Mouse (Mus musculus): Measurements from ENCODE around the gene Fam53b.

Fam53b gene

DNA sequence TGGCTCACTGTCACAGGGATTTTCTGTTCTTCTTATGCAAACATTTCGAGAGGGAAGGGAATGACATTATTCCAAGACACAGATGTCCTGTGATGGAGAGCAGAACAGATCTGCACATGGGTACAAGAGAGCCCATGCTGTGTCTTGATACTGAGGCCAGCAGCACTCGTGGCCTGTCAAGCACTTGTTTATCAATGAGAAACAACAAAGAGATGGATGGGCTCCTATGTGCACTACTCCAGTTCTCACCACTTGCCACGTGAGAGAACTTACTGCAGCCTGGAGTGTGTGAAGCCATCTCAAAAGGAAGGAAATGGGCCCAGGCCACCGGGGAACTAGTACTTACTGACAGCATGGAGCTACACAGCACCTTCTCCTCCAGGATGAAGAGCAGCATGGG is 27.2 kb downstream of the Fam53b start:
- DNase-seq: no peak

DNA sequence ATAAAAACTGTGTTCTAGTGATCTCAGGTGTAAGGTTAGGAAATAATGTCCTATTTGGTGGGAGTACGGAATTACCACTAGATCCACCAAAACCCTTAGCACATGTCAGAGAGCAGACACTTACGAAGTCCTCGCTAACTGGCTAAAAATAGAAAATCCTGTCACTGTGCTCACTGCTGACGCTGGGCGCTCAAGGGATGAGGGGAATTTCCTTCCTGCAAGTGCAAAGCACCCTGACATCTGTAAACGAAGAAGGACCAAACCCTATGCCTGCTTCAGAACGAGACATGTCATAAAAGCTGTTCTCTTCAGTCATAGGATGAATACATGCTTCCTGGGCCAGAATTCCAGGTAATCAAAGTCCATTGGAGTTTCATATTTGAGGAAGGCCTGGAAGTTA is 27.7 kb downstream of the Fam53b start:
- DNase-seq: no peak

DNA sequence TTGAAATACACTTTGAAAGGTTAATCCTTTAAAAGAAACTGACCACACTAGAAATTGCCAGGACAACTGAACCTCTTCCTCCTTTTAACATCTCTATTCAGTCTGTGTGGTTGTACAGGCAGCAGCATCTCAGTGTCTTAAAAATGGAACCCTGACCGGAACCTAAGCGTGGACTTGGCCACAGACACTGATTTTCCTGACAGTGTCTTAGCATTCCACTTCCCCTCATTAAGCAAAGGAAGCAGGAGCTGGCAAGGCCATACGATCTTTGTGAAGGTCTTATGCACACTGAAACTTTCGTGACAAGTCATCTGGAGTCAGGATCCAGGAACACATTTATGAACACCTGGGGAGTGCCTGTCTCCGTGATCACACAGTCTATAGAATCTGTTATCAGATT is 29.6 kb downstream of the Fam53b start:
- DNase-seq: no peak

DNA sequence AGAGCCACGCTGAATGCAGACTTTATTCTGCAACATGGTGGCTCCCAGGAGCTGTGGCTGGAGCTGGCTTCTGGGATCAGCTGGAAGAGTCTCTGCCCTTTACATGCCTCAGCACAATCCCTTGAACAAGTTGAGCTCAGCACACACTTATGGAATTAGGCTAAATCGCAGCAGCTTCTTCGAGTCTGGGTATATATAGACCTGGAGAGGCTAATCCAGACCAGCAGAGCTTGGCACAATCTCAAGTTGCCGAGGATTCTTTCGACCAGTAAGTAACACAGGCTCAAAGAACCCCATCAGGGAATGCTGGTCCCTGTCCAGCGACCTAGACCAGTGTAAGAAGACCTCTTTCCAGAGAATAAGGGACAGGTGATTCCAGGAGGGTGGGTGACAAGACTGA is 31.8 kb downstream of the Fam53b start:
- DNase-seq: no peak

DNA sequence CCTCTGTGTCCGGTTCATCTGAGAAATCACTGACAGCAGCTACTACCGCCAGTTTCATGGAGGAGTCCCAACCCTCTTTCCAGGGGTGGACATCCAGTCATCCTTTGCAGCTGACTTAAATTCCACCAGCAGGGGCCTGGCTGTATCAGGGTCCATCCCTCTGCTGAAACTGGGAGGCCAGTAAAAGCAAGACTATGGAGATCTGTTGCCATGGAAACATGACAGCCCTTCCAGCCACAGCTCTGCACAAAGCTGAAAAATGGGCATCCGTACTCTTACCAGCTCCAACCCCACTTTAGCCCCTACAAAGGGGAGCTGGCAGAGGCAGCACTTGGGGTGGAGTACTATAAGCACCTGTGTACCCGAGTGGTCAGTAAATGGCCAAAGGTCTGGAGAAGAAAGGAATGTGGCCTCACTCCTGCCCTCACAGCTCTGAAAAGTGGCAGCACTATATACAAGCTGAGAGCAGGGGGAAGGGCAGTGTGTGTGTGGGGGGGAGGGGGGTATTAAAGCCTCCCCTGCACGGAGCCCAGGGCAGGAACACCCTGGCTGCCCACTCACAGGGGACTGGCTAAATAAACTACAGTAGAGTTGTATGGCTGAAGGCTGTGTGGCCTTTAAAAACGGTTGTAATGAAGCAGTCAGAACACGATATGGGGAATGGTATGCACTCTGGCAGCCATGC is 32.4 kb downstream of the Fam53b start:
- DNase-seq: no peak

DNA sequence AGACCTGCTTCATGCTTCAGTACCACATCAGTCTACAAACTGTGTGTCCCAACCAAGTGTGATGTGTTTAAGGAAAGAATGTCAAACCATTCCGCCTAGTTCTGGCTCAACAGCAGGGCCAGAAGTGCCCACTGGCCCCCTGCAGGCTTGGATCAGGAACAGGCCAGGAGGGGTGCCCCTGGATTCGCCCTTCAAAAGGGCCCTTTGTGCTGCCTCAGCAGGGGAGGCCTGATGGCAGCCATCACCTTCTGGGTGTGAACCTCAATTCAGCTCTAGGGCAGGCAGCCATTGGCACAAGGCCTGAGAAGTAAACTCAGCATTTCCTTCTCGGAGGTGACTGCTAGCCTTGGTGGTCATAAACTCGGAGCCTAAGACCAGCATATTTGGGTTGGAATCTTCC is 33.1 kb downstream of the Fam53b start:
- DNase-seq: no peak

DNA sequence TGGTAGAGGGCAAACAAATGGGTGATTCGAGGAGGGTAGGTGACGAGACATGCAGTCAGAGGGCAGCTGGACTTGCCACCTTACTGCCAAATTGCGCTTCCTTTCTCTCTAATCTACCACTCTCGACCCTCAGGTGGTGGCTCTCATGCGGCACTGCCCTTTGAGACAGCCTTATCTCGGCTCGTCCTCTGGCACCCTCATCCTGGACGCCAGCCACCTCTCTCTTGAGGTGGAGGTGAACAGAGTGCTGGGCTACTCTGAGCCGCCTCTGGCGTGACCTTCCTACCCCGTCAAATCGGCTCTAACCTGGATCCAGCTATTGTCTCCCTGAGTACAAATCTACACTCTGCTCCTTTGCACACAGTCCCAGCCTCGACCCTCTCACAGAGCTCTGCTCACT is 35.1 kb downstream of the Fam53b start:
- no peak for DNase-seq

DNA sequence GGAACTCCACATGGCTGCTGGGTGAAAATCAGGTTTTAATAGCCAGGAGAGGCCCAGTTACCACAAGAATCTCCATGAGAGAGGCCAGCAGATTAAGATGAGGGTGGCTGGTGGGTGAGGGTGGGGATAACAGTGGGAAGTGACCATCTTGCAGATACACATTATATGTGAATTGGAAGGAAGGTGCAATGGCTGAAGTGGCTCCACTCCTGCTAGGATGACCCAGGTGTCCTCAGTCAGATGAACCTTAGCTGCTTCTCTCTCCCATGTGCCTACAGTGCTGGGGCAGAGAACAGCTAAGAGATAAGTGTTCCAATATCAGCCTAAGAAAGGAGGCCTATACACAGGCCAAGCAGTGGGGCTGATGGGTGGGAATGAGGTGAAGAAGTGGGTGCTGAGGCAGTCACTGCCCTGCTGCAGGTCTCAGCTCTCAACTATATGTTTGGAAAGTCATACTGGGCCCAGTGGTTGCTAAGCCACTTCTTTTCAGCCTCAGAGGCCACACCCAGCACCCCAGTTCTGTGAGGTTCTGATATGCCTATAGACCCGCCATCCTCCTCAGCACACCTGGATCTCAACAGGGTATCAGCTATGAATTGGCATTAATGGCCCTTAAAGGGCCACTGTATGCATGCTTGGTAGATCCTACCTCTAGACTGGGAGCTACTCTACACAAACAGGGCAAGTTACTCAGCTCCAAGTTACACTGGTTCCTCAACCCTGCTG is 35.8 kb downstream of the Fam53b start:
- DNase-seq: no peak

DNA sequence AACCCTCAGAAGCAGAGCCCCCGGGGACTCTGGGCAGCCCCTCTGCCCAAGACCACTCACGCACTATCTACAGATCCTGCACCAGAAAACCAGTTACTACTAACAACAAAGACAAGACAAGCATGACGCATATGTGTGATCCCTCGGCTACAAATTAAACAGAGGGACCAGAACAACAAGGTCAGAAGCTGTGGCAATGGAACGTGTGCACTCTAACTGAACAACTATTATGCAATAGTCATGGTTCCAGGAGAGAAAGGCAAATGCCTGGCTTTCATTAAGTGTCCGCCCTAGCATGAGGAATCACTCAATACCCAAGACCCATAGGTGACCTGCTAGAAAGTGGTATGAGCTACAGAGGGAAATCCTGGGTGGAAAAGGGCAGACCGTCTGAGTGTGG is 36.6 kb downstream of the Fam53b start:
- no peak for DNase-seq

DNA sequence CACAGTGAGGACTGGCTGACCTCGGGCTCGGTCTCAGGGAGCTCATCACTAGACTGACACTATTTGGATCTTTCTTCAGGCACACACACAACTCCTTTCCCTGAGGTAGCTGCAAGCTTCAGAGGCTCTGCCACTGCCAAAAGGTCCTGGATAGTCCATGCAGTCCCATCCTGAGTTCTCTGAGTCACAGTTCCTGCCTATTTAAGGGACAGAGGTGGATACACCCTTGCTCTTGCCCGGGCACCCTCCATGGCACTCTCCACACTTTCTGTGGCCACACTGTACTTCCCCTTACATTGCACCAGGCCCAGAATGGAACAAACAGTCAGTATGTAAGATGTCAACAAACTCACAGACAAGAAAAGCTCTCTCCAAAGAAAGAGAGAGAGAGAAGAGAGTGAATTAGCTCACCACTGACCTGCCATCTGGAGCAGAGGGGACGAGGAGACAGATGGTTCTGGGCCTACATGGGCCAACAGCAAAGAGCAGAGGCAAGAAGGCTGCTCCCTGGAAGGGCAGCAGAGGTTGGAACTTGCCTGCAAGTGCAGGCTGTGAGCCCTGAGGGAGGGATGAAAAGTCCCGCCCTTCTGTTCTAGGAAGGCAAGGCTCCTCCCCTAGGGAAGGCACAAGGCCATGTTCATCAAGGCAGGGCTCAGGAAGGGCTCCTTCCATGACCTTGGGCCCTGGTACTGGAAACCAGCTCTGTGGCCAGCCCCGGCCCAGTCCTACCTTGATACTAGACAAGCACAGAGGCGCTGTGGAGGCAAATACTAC is 37.2 kb downstream of the Fam53b start:
- DNase-seq: no peak

DNA sequence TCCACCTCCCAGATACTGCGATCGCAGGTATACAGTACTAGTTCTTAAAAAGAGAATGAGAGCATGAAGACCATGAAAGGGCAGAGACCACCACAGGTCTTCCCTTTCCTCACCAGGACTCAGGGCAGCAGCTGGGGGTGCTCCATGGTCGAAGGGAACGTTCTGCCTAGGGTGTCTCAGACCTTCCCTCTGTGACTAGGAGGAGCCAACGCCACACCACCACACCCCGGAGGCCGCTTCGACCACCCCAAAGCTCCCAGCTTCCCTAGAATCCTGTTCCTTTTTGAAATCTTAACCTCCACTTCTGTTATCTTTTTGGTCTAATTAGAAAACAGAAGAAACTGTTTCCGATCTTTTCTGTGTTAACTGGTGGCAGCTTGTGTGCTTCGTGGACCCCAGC is 37.8 kb downstream of the Fam53b start:
- DNase-seq: no peak

DNA sequence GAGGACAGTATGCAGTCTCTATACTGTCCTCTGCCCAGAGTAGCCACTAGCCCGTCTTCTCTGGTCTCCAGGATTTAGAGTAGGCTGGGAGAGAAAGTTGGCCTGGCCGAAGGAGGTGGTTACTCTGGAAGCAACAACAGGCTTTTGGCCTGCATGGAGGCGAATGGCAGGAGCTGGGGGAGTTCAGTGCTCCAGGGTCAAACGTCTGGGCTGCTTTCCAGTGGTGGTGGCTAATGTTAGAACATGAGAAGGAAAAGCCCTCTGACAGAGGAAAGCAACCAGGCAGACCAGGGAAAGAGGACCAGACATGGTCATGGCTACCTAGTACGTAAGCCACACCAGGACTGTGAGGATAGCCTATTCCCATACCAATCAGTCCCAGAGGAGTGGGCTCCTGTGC is 38.4 kb downstream of the Fam53b start:
- DNase-seq: no peak

DNA sequence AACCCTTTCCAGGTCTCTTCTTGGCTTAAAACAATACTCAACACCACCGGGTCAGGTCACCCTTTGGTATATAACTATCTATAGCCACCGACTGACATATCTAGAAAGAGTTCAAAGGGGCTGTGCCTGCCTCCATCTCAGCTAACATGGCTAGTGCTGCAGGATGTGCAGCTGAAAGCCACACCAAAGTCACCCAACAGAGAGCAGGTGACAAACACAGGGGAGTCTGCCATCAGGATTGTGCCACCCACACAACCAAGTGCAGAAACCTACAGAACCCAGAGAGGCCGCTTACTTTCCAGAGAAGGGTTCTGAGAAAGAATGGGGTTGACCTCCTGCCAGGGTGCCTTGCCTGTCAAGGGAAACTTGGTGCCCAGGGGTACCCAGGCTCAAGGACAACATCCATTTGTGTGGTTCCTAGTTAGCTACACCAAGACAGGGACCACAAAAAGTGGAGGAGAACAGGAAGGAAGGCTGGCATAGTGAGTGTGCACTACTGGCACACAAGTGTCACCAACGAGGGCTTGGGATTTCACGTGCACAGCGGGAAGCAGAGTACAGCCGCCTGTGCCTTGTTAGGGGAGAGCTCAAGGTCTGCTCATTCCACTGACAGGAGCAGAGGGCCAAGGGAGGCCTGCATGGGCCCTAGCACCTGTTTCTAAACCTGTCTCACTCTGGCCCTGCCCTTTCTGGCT is 40.5 kb downstream of the Fam53b start:
- DNase-seq: no peak

DNA sequence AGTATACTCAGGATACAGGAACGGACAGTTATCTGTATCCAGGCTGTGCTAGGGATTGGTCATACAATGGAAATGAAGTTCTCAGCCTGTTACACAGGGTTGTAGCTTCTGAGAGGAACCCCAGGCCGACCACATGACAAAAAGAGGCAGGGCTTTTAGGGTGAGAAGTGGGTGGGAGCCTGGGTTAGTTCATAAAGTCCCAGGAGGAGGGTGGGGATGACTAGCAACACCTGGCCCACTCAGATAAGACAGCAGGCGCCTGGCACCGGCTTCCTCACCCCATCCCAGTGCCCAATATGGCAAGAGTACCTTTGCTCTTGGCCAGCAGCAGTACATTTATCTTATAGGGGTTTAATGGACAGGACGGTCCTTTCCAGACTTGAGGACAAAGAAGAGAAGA is 41.2 kb downstream of the Fam53b start:
- no peak for DNase-seq

DNA sequence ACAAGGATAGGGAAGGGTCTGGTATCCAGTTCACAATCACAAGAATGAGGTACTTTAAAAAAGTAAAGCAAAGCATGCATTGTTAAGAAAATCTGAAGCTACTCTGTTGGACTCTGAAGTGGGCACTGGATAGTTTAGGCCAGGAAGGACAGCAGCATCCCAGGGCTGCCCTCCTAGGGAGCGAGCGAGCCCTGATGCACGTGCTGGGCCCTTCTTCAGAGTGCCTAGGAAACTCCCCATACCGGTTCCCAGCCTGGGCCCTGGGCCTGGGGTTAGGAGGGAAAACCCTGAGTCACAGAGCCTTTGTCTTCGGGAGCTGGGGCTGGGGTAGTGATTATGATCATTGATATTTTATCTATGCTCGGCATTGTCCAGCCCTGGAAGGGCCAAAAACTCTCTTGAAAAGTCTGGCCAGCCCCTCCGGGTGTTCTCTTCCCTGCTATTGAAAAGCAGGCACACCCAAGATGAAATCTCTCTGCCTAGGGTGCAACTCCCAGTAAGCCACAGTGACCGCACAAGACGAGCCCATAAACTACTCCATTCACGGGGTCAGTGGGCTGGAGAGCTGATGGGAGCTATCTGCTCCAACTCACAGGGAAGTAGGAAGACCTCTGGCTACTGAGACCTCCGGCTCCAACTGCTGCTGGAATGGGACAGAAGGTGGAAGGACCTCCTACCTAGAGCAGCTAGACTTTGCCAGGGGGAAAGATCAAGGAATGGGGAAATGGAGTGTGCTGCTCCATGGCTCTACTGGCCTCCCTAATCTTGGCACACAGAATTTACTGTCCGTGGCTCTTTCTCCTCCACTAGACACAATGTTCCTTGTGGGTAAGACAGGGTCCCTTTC is 45.0 kb downstream of the Fam53b start:
- DNase-seq: no peak

DNA sequence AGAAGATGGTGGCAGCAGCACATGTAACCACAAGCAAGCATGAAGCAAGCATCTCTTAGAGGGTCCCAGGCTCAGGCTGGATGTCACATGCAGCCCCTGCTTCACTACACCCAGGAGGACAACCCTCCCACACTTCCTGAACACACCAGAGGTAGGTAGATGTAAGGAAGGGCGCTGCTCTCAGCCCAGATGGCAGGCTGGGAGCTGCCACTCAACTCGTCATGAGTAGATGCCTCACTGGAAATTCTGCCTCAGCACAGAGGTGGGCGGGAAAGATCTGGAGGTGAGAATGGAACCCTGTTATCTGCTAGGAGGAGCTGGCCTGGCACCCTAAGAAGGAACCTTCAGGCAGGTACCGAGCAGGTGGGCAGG is 45.7 kb downstream of the Fam53b start:
- DNase-seq: no peak

DNA sequence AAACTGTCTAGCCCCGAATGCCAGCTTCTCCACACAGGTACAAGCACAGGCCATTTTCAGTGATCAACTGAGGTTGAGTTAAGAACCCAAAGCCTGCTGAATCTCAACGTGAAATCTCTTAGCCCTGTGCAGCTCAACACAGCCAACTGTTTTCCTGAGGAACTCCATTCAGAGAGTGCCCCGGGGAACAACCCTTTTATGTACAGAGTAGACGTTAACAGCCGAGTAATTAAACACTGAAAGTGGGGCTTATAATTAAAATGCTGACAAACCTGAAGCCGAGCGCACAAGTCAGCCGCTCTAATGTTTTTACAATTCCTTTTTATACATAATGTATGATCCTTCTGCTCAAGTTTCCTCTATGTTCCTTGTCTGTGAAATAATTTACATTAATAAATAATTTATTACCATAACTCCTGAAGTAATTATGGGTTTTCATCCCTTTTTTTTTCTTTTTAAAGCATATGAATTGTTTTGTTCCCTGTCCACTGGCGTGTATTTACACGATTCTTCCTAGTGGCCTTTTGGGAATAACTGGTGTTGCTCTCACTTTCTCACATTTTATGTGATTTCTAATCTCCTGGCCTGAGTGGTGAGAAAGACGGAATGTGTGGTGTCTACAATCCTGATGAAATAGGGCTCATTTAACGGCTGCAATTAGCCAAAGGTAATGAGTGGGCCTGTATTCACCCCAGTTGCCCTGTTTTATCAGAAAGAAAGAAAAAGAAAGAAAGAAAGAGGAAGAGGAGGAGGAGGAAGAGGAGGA is 46.3 kb downstream of the Fam53b start:
- DNase-seq: no peak

DNA sequence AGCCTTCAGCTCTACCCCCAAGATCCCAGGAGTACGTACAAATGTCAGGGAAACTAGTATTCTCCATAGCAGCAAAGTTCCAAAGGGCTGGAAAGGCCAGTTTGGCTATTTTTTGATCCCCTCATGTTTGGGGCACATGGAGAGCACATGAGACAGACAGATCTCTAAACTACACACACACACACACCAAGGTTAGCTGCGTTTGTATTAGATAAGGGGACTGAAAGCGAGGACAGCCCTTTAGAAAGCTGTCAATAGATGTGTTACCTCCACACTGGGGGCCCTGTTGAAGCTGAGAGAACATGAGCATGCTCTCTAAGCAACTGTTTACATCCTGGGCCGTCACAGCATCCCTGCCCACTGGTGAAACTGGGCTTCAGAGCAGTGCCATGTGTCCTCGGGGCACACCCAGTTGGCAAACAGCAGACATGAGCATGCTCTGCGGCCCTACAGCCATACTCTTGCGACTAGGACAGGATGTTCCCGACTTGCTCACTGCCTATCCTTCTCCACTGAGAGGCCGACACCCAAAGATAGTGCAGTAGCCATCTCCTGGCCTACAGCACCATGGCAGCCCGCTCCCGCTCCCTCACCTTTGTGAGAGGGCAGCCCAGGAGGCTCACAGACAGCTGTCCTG is 47.3 kb downstream of the Fam53b start:
- no peak for DNase-seq

DNA sequence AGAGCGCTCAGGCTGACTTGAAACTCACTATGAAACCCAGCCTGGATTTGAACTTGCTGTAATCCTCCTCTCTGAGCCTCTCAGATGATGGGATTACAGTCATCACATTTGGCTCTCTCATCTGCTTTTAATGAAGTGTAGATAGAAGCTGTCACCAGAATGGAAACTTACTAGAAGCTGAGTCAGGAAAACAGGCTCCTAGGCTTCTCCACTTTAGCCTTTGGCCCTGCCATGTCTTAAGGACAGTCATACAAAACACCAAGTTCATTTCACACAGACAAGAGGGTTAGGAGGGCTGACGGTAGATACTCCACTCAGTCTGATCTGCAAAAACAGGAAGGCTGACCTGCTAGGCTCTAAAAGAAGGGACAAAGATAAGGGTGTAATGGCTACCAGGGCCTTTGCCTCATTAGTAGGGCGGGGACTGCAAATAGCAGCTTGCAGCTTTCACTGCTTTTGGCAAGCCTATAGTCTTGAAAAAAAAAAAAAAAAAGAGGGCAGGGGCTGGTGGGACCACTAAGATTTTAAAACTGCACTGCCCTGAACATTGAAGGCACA is 48.0 kb downstream of the Fam53b start:
- DNase-seq: no peak

DNA sequence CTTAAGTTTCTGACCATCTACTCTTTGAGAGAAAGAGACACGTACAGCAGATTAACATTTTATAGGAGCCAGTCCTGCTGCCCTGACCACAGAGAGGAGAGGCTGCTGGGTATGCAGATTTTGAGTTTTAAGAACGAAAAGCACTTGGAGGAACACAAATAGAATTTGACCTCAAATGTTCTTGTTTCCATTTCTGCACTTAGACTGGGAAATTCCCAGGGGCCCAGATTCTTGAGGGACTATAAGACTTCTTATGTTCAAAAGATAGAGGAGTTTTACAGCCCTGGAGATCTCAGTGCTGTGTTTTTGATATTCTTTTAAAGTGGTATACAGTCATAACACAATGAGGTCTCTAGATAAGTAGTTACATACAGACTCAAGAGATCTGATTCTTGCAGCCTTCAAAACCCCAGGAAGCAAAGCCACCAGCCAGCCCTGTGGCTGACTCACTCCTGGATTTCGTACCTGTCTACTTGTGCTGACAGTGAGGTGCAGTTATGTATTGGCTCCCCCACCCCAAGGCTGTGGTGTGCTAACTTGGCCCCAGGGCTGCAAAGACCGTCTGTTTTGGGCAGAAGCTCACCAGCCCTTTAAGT is 48.7 kb downstream of the Fam53b start:
- no peak for DNase-seq

DNA sequence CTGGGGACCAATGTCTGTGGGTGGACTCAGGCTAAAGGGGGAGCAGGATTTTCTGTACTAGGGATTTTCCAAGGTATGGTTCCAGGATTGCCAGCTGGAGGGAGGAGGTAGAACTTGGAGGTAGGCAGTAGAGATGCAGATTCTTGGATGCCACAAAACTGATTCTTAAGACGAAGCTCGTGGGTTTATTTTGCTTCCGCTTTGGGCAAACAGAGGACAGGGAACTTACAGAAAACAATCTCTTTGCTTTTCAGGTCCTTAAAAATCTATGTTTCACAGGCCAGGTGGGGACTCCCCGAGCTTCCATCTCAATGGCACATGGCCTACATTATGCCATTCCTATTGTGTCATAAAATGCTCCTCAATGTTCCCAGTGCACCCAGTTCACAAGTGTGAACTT is 49.4 kb downstream of the Fam53b start:
- DNase-seq: no peak
